Mouse (Mus musculus) kidney, adult 2 months (tissue): ENCODE measurements around the gene Washc3.

Experiments used
- CTCF ChIP-seq: fragments of 200-500 bp; conservative IDR thresholded peaks from 2 replicates; pipeline ENCODE4 v1.5.1; 2011; ENCODE audit warnings: low read depth, mild to moderate bottlenecking, control low read depth, low read length, moderate library complexity, mixed read lengths; ENCODE audit not compliant: insufficient read depth, insufficient read length
- POLR2A ChIP-seq: fragments of 200-500 bp; IDR thresholded peaks from one replicate; pipeline ENCODE4 v1.6.1; 2011; ENCODE audit warnings: low read depth, low read length, control low read depth

DNA sequence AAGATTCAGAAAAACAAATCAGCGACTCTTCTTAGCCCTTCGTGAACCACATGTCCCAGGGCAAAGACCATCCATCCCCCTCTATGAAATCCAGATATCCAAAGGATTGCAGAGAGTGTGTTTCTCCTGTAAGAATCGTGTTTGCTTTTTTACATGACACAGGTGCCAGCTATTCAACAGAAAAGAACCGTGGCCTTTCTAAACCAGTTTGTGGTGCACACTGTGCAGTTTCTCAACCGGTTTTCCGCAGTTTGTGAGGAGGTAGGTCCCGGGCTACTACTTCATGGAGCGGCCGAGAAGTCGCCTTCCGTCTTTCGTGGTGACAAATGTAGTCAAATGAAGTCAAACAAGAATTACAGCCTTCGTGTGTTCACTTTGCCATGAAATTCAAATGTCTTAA is 757 bp downstream of the Washc3 start:
- TF ChIP-seq CTCF: no peak
- TF ChIP-seq POLR2A: no peak
